Mouse (Mus musculus): ENCODE results near the gene Gucd1. TPM values are rescaled to one million over a fixed set of nuclear protein-coding genes. Genes with fewer than 3 reads are reported as not detected.
"Not testable (repeated sequence)": the region's sequence is repeated elsewhere in the genome, so short reads cannot be mapped to it uniquely, and the experiment has no call there.

The Gucd1 gene
- 18.8 and 19.6 TPM in 2 replicates for polyA plus RNA-seq (2015; fragmentation: Nextera tagmentation; extraction: Ambion mirVana)

- H3K36me3 ChIP-seq: peaks cover 32% of the 10 kb centered on the region
- no peaks in the 10 kb centered on the region for H3K9me3 ChIP-seq
- peak within 1 kb of the TSS; percentile 96 for H3K4me2 ChIP-seq
- peaks cover 50% of the 10 kb centered on the region for H3K4me1 ChIP-seq (replicated peaks)
- H3K27me3 ChIP-seq: no peaks in the 10 kb centered on the region
- peak within 1 kb of the TSS; percentile 89 for H3K9ac ChIP-seq
- H3K4me3 ChIP-seq: peak within 1 kb of the TSS; percentile 77
- H3K27ac ChIP-seq (replicated peaks): peak within 1 kb of the TSS; percentile 97
- WGBS: 0% methylated on average over 20 of the region's 20 CpGs
- ATAC-seq (ENCODE audit: low read depth): peak; percentile 94
Observed at GRCm38 (mm10) chr10:75517758-75518143, at the start of gene Gucd1. TSS of gene Gucd1 (minus strand) at chr10:75517972.

- H3K4me2 ChIP-seq; H3K9me3 ChIP-seq; ATAC-seq (ENCODE audit: low read depth); H3K4me3 ChIP-seq; H3K27ac ChIP-seq (replicated peaks); H3K4me1 ChIP-seq (replicated peaks); H3K9ac ChIP-seq; H3K36me3 ChIP-seq: not testable (repeated sequence)
- H3K27me3 ChIP-seq: peaks cover 15% of the 10 kb centered on the region
- WGBS: 85% methylated on average over 2 of the region's 2 CpGs
Observed at GRCm38 (mm10) chr10:75566765-75567164, 49.0 kb upstream of the Gucd1 start.

GRCm38 (mm10) chr10:75566321-75566720 lies 48.5 kb upstream of the Gucd1 start:
- Histone ChIP-seq H3K27ac (replicated peaks) (no peak overlapping the region), H3K27me3 (peaks cover 20% of the 10 kb centered on the region), H3K36me3 (no peaks in the 10 kb centered on the region), H3K9ac (no peak overlapping the region), H3K4me2 (no peak overlapping the region), H3K4me3 (no peak overlapping the region), H3K4me1 (replicated peaks) (peaks cover under 1% of the 10 kb centered on the region; the same call in 1 of the 2 replicates), H3K9me3 (no peaks in the 10 kb centered on the region)
- WGBS: 87% methylated on average over 5 of the region's 5 CpGs
- no peak for ATAC-seq (ENCODE audit: low read depth)

- H3K27me3 ChIP-seq: peaks cover 24% of the 10 kb centered on the region
- 77% methylated on average over 7 of the region's 7 CpGs for WGBS
- H3K4me3 ChIP-seq: no peak overlapping the region
- no peak overlapping the region for H3K27ac ChIP-seq (replicated peaks)
- H3K4me1 ChIP-seq (replicated peaks): peaks cover 5% of the 10 kb centered on the region
- H3K9ac ChIP-seq: no peak overlapping the region
- no peak for ATAC-seq (ENCODE audit: low read depth)
- no peaks in the 10 kb centered on the region for H3K36me3 ChIP-seq
- H3K4me2 ChIP-seq: no peak overlapping the region
- no peaks in the 10 kb centered on the region for H3K9me3 ChIP-seq
Observed at GRCm38 (mm10) chr10:75565906-75566305, 48.1 kb upstream of the Gucd1 start.

- 78% methylated on average over 6 of the region's 6 CpGs for WGBS
- peaks cover 9% of the 10 kb centered on the region for H3K4me1 ChIP-seq (replicated peaks)
- H3K9ac ChIP-seq: no peak overlapping the region
- H3K4me3 ChIP-seq: no peak overlapping the region
- peaks cover 28% of the 10 kb centered on the region for H3K27me3 ChIP-seq
- no peaks in the 10 kb centered on the region for H3K36me3 ChIP-seq
- no peak overlapping the region for H3K27ac ChIP-seq (replicated peaks)
- ATAC-seq (ENCODE audit: low read depth): no peak
- no peaks in the 10 kb centered on the region for H3K9me3 ChIP-seq
- no peak overlapping the region for H3K4me2 ChIP-seq
Observed at GRCm38 (mm10) chr10:75565436-75565835, 47.7 kb upstream of the Gucd1 start.

GRCm38 (mm10) chr10:75564687-75565265 lies 47.0 kb upstream of the Gucd1 start:
- H3K4me2 ChIP-seq: no peak overlapping the region
- no peak for ATAC-seq (ENCODE audit: low read depth)
- H3K27me3 ChIP-seq: peaks cover 28% of the 10 kb centered on the region
- no peaks in the 10 kb centered on the region for H3K36me3 ChIP-seq
- no peak overlapping the region for H3K27ac ChIP-seq (replicated peaks)
- no peak overlapping the region for H3K9ac ChIP-seq
- H3K9me3 ChIP-seq: no peaks in the 10 kb centered on the region
- peaks cover 15% of the 10 kb centered on the region for H3K4me1 ChIP-seq (replicated peaks)
- H3K4me3 ChIP-seq: no peak overlapping the region
- WGBS: 88% methylated on average over 12 of the region's 12 CpGs

GRCm38 (mm10) chr10:75562596-75562995 lies 44.8 kb upstream of the Gucd1 start:
- Histone ChIP-seq H3K9me3 (no peaks in the 10 kb centered on the region), H3K9ac (no peak overlapping the region), H3K4me1 (replicated peaks) (peaks cover 34% of the 10 kb centered on the region), H3K4me2 (no peak overlapping the region), H3K27me3 (peaks cover 25% of the 10 kb centered on the region), H3K4me3 (no peak overlapping the region), H3K36me3 (no peaks in the 10 kb centered on the region), H3K27ac (replicated peaks) (no peak overlapping the region)
- no peak for ATAC-seq (ENCODE audit: low read depth)
- WGBS: 84% methylated on average over 8 of the region's 8 CpGs

GRCm38 (mm10) chr10:75561071-75561654 lies 43.4 kb upstream of the Gucd1 start, which contains the start of gene Ggt1:
TSS of gene Ggt1 (plus strand) at chr10:75561604.
- Histone ChIP-seq H3K4me1 (replicated peaks) (peaks cover 49% of the 10 kb centered on the region), H3K27me3 (peaks cover 25% of the 10 kb centered on the region), H3K36me3 (peaks cover 10% of the 10 kb centered on the region), H3K4me3 (peak within 1 kb of the TSS; percentile 67), H3K27ac (replicated peaks) (peak within 1 kb of the TSS; percentile 96), H3K9ac (peak within 1 kb of the TSS; percentile 95), H3K4me2 (peak within 1 kb of the TSS; percentile 70), H3K9me3 (no peaks in the 10 kb centered on the region)
- ATAC-seq (ENCODE audit: low read depth): no peak
- 57% methylated on average over 10 of the region's 10 CpGs for WGBS

GRCm38 (mm10) chr10:75560549-75560899 lies 42.8 kb upstream of the Gucd1 start:
- H3K27me3 ChIP-seq: peaks cover 25% of the 10 kb centered on the region
- no peaks in the 10 kb centered on the region for H3K9me3 ChIP-seq
- H3K9ac ChIP-seq: peak overlapping the region; percentile 95
- peak overlapping the region; percentile 96 for H3K27ac ChIP-seq (replicated peaks)
- H3K36me3 ChIP-seq: peaks cover 17% of the 10 kb centered on the region
- peaks cover 55% of the 10 kb centered on the region for H3K4me1 ChIP-seq (replicated peaks)
- peak; percentile 30; the same call in 1 of the 2 replicates for ATAC-seq (ENCODE audit: low read depth)
- peak overlapping the region; percentile 67 for H3K4me3 ChIP-seq
- H3K4me2 ChIP-seq: peak overlapping the region; percentile 70
- 16% methylated on average over 6 of the region's 6 CpGs for WGBS

- Histone ChIP-seq H3K27me3 (peaks cover 25% of the 10 kb centered on the region), H3K27ac (replicated peaks) (peak within 1 kb of the TSS; percentile 96), H3K9me3 (no peaks in the 10 kb centered on the region), H3K4me2 (peak within 1 kb of the TSS; percentile 70), H3K9ac (peak within 1 kb of the TSS; percentile 95), H3K4me1 (replicated peaks) (peaks cover 57% of the 10 kb centered on the region), H3K4me3 (peak within 1 kb of the TSS; percentile 67), H3K36me3 (peaks cover 23% of the 10 kb centered on the region)
- under 1% methylated on average over 75 of the region's 75 CpGs for WGBS
- ATAC-seq (ENCODE audit: low read depth): peak; percentile 40
Observed at GRCm38 (mm10) chr10:75559676-75560548, 42.1 kb upstream of the Gucd1 start, which contains the start of gene Lrrc75b. TSS of gene Lrrc75b (minus strand) at chr10:75560330.

- peak; percentile 22 for ATAC-seq (ENCODE audit: low read depth)
- peak overlapping the region; percentile 96 for H3K27ac ChIP-seq (replicated peaks)
Observed at GRCm38 (mm10) chr10:75559041-75559675, 41.4 kb upstream of the Gucd1 start.

More at GRCm38 (mm10) chr10:75559041-75559675, 41.4 kb upstream of the Gucd1 start:
- H3K9me3 ChIP-seq: no peaks in the 10 kb centered on the region
- H3K4me3 ChIP-seq: peak overlapping the region; percentile 67
- peaks cover 57% of the 10 kb centered on the region for H3K4me1 ChIP-seq (replicated peaks)
- H3K27me3 ChIP-seq: peaks cover 25% of the 10 kb centered on the region
- H3K9ac ChIP-seq: peak overlapping the region; percentile 95
- H3K36me3 ChIP-seq: peaks cover 26% of the 10 kb centered on the region
- H3K4me2 ChIP-seq: peak overlapping the region; percentile 70
- WGBS: 3% methylated on average over 14 of the region's 14 CpGs

Measured in neural tube, embryonic 13.5 days (tissue).